Mouse (Mus musculus): Measurements from ENCODE around the gene Nelfb. TPM values are rescaled to one million over a fixed set of nuclear protein-coding genes. Genes with fewer than 3 reads are reported as not detected.

Gene Nelfb
- total RNA-seq, 2 experiments from 2014 or later: 40.8 to 45.8 TPM

DNA sequence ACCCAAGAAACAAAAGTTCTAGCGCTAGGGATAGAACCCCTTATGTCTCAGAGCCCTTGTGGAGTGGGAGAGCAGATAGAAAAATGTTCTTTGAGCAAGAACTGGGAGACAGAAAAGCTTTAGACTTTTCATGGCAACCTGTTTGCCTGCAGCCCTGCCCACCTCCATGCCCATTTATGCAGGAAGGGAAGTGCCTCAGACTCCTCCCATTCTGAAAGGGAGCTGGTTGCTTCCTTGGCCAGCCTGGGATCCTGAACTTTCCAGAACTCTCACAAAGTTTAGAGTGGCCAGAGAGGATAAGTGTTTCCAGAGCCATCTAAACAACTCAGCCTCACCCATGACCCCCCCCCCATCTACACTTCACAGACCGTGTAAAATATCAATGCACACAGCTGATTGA is 14.1 kb downstream of the Nelfb start:
- peak in 1 of 2 experiments; percentile 48 for DNase-seq

DNA sequence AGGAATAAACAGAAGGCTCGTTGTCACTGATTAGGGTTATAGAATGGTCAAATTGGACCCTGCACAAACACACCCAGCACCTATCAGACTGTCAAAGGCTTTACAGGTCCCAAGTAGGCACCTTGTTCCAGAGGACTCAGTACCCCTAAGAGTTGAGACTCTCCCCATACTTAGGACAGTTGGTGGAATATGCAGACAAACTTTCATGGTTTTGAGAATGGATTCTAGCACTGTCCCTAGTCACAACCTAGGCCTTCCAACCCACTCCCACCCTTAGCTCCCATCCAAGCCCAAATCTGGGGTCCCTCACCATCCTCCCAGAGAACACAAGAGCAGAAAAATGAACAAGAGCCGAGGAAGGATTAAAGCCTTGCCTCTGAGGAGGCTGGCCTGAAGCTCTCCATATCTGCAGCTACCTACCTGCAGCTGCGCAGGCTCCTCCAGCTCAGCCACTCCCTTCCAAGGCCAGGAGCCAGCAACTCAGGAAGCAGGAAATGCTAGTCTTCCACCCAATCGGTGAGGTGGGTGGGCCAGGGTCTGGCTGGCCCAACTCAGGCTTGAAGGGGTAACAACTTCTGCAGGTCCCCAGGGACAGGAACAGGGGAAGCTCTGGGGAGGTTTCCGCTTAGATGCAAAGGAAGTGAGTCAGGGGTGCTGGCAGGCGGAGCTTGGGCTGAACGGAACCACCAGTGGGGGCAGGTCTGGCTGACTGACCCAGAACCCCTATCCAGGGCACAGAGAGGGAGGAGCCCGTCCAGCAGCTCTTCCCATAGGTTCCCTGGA is 14.9 kb downstream of the Nelfb start, which contains the start of gene Tor4a:
TSS of gene Tor4a (minus strand) at position 715 of the 783 bp plus-strand sequence.
- peak; percentile 87 to 97 for DNase-seq

DNA sequence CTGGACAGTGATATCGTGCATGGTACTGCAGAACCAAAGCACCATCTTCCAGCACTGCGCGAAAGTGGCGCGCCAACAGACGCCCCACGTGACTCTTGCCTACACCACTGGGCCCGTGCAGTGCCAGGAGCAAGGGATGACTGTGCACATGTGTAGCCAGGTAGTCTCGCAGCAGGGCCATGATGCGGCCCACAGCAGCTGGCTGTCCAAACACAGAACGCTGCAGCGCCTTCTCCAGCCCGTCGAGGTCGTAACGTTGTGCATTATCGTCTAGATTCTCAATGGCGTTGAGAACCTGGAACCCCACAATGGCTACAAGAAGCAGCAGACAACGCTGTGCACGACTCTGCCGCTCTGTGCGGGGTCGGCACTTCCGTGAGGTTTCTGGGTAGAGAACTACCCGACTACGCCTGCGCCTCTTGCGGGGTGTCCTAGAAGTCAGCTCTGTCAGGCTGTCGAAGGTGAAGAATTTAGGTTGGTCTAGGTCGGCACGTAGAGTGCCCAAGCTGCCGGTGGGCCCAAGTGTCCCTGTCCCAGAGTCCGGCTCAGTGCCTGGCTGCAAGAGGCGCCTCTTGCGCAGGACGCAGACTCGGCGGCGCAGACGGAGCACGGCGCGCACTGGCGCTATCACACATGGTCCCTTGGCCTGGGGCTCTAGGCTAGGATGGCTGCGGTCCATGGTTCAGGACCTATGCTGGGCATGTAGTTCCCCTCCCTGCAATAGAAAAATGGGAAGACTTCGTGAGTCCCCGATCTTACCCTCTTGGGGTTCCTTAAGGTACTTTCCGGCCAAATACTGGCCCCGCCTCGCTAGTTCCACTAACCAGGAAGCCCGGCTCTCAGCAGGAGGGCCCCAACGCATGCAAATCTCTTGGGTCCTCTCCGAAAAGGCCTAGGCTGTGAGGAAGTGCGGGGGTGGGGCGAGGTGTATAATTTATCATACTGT is 15.8 kb downstream of the Nelfb start:
- peak; percentile 81 to 91 for DNase-seq

DNA sequence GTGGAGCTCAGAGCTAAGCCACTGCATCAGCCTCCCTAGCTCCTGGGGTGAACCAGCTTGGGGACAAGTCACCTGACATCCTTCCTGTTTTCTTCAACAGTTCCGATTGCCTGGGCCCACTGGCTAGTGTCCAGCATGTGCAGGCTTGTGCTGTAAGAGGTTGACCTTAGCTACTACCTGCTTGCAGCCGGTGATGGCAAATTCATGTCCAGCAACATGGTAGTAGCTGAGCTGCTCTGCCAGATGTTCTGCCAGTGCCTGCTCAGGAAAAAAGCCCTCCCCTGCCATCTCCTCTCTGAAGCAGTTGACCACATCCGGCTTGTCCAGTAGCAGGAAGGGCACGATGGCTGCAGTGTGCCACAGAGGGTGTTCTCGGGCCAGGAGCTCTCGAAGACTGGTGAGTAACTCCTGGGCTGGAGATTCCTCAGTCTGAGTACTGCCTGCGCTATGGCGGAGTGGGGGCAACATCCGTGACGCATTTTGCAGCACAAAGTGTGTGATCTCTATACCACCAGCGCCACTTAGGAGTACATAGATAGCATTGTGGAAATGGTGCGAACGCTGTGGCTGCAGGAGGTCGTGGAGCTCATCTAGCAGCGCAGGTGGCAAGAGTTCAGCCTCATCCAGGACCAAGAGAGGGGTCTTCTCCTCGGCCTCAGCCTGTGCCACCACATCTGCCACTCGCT is 16.7 kb downstream of the Nelfb start:
- peak; percentile 44 to 49 for DNase-seq

DNA sequence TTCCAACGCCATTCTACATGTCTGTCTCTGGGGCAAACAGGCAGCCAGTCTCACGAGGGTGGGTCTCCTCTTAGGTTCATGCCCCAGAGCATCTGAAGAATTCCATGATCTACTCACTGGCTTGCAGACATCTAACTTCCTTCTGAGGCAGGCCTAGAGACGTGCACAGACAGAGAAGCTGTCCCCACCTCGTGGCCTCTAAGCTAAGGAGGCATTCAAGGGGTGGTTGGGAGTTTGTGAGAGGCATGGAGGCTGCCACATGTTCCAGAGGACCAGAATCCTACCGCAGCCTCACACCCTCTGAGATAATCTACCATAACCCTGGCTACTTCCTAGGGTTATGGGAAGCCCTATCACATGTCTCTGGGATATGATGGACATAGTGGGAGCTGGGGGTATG is 17.3 kb downstream of the Nelfb start:
- no peak for DNase-seq

DNA sequence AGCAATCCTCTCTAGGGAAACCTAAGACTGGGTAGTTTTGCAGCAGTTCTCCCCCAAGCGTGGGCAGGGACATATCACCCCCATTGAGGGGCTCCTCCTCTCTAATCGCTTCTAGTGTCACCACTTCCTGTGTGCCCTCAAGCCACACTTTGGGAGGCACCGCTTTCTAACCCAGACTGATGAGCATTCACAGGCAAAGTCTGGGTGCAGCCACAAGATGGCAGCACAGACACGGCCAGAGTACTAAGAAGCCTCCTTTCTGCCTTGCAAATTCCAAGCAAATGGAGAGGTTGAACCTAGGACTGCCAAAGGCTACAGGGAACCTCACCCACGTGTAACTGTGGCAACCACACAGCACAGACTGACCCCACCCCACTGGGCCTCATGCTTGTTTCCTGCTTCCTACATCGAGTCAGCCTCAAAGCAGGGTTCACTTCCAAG is 17.9 kb downstream of the Nelfb start:
- DNase-seq: peak; percentile 88 to 90

DNA sequence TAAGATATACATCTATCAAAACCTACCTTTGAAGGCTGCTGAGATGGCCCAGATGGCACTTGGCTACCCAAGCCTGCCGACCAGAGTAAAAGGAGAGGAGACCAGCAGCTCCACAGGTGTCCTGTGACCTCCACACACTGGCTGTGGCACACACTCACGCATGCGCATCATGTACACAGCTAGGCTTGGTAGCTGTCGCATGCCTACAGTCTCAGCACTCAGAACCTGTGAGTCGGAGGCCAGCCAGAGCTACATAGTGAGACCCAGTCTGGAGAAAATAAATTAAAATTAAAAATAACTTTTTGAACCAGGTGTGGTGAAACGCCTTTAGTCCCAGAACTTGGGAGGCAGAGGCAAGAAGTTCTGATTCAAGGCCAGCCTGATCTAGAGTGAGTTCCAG is 23.4 kb downstream of the Nelfb start:
- DNase-seq: no peak

DNA sequence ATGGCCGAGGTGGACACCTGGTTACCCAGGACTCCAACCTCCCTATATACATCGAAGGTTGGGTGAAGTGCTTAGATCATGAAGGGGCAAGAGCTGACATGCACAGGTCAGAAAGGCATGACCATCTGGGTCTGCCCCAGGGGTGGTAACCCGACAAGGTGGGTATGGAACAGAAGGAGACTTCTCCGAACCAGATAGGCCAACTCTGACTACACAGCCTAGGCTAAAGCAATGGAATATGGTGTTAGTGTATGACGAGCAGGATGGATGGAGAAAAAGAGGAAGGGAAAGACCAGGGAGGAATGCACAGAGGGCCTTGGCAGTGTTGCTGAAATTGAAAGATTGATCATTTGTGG is 24.7 kb downstream of the Nelfb start:
- DNase-seq: no peak

DNA sequence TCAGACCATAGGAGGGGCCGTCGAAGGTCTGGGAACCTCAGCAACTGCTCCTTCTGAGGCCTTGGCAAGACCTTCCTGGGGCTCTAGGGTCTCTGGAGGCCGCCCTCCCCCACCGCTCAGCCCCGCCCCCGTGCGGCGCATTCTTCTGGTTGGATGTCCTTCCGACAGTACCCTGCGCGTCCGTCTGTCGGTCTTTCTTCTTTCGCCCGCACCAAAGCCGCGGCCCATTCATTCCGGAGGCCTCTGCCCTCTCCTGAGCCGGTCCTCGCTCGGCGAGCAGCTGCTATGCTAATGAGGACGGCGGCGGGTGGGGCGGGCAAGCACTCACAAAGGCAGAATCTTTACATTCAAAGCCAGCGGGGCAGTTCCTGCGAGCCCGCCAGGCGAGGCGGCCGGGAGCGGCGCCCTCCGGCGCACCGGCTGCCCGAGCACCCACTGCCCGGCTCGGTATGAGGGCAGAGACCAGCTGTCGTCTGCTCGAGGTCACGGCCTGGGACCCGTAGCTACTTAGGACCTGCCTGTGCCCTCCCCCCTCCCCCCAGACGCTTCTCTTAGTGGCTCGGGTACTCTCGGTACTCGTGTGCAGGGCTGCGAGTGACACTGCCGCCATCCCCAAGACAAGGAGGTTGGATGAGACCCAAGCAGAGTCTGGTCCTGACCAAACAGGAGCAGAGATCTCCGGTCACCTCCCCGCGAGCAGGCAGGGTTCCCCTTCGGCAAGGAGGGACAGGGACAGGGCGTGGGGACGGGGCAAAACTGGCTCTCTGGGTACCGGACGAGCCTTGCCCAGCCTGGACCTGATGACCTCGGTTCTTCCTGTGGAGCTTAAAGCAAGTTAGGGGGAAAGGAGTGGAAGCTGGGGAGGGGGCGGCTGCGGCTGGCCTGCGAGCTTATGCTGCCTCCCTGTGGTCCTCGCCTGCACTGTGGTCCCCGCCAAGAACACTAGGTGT is 25.4 kb downstream of the Nelfb start:
- peak; percentile 48 to 61 for DNase-seq

DNA sequence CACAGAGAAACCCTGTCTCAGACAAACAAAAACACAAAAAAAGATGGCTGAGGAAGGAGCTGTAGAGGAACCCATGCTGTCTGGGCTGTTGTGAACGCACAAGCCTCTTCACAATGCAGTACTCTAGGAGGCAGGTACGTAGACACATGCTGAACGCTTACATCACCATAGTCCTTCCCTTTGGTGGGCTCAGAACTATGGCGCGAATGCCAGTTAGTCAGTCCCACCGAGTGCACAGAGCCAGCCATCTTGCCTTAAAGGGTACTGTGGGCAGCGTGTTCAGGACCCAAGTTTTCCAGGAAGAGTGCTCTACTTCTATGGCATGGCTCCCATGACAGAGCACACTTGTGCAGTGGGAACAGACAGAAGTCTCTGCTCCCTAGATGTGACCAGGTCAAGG is 26.8 kb downstream of the Nelfb start:
- DNase-seq: no peak

DNA sequence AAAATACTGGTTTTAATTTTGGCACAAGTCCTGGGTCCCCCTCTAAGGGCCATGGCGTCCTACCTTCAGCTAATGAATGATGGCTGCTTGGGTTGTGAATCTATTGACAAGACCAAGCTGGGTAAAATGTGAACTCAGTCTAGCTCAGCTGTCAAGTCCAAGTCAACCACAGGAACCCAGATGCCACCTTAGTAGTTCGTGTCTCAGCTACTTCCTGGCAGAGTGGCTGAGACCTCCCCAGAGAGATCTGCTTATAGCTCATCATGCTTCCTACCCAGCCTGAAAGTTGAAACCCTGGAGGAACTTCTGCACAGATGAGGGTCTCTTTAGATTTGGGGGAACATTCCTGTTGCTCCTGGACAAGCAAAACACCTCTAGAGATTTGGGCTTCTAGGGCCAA is 28.0 kb downstream of the Nelfb start:
- no peak for DNase-seq

DNA sequence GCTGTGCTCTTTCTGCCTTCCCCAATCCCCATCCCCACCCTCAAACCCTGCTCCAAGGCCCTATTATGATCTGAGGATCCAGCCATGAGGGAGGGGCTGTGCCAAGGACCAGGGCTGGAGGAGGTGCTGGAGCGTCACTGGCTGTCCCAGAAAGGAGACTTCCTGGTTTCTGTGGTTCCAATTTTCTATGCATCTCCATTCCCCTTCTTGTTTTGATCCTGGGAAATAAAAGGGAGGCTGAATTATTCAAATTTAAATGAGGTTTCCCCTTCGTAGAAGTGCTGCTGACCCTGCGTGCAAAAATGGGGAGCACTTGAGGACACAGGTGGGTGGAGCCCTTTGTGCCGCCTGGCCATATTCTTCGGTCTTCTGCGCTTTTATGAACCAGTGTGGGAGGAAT is 28.6 kb downstream of the Nelfb start:
- DNase-seq: no peak

DNA sequence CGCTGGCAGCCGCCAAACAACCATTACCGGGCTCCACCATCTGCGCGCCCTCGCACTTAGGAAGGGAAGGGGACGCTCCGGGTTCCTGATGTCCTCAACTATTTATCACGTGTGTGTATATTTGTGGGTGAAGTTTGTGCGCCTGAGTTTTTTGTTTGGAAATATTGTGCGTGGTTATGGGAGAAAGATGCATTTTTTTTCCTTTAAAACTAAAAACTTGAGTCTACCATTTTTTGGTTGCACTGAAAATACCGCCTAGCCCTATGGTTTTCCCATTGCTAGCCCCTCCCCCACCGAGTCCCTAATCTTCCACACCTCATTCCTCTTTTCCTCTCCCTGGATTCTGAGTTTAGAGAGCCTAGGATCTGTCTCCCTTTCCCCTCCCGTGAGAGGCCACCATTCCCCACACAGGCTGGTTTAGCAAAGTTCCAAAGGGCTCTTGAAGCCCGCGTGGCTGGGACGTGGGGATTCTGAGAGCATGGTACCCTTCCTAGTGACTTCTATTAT is 29.3 kb downstream of the Nelfb start:
- no peak for DNase-seq

DNA sequence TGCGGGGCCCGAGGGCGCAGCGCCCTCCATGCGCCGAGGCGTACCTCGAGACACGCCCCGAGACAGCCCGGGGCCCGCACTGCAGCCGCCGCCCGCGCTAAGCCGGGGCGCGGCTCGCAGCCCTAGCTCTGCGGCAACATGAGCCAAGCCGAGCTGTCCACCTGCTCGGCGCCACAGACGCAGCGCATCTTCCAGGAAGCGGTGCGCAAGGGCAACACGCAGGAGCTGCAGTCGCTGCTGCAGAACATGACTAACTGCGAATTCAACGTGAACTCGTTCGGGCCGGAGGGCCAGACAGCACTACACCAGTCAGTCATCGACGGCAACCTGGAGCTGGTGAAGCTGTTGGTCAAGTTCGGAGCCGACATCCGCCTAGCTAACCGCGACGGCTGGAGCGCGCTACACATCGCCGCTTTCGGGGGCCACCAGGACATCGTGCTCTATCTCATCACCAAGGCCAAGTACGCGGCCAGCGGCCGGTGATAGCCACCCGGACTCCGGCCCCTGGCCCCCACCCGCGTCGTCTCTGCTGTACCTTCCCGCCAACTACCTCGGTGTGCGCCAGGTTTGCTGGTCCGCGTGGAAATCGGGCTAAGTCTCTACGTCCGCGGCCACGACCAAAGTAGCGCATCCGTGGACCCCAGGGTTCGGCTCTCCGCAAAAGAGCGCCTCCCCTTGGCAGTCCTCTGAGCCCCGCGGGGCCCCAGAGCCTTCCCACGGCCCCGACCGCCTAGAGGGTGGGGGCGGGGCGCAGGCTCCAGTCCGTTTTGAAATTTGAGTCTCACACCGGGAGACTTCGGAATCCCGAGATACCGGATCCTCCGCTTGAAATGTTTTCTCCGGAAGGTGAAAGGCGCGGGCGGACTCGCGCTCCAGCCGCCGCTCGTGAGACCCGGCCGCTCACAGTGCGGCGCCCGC is 30.1 kb downstream of the Nelfb start:
- peak in 1 of 2 experiments; percentile 56 for DNase-seq

DNA sequence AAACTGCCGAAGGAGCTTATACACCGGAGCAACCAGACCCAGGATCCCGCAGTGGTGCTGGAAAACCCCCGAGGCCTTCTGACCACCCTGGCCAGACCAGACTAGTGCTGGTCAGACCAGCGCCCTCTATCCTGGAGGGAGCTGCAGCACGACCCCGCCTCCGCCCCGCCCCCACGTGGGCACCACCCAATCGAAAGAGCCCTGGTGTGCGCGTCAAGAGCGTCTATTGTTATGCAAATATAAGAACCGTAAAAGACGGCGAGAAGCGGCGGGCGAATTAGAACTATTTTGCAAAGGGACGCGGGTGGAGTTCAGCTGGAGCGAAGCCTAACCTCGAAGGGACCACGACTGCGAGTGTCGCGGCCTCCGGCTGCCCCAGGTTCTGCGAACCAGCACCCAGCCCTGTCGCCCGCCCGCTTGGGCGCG is 30.8 kb downstream of the Nelfb start, which contains the start of gene Nrarp:
TSS of gene Nrarp (plus strand) at position 281 of the 426 bp plus-strand sequence.
- DNase-seq: peak; percentile 93 to 95

DNA sequence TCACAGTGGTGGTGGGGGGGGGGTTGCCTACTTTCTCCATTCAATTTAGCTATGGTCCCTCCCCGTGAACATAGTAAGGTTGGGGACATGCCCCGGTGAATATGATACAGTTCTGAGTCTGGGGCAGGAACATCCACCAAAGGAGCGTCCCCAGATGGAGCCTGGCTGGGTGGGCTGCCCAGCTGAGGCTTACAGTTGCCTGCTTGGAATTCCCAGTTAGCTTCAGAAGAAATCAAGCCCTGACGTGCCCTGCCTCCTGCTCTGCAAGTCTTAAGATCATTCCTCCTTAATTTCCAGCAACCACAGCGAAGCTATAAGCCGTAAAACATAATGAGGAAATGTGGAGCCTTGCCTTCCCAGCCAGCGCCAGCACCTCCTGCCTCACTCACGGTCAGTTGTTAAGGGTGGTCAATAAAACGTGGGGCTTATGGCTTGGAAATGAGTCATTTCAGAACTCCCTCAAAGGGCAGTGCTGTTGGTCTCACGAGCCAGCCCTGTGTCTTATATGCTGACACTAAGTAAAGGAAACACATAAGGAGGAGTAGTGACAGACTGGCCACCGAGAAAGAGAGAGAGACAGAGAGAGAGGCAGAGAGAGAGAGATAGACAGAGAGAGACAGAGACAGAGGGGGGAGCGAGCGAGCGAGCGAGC is 31.6 kb downstream of the Nelfb start:
- no peak for DNase-seq

DNA sequence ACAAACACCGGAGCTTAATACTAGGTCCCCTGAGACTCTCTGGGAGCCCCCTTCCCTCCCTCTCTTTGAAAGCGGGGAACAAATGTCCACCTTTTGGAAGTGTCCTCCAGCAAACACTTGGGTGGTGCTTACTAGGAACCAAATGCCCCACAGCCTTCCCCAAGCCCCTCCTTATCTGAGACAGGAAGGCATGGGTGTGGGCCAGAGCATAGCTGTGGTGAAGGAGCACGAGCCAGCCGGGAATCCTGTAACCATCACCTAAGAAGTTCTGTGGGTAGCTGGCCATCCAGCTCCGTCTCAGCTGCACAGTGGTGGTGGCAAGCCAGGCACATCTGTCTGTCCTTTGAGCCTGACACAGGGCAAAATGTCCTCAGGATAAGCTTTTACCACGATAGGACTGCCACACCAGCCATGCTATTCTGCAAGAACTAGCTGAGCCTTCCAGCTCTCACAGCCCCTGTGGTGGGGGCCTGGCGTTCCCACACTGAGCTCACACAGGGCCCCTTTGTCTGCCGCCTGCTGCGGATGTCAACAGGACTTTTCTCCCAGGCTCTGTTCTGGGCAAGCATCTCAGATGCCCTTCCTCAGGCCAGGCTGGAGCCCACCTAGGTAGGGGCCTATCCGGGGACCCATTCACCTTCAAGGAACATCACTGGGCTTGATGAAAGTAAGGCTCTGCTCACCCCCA is 32.9 kb downstream of the Nelfb start:
- DNase-seq: peak in 1 of 2 experiments; percentile 54

DNA sequence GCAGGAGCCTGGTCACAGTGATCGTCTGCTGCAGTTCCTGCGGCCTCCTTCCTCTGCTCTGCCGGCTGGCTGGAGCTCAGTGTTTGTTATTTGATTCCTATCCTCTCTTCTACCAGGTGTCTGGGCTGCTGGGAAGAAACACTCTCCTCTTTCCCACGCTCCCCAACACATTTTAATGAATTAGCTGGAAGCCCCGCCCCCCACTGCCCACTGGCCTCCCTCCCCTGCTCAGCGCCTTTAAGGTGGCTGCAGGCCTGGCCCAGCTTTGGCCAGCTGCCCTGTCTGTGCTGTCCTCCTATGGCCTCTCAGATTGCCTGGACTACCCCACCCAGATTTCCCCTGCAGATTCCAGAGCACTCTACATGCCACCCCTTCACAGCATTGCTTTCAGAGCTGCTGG is 33.6 kb downstream of the Nelfb start:
- peak in 1 of 2 experiments; percentile 74 for DNase-seq

DNA sequence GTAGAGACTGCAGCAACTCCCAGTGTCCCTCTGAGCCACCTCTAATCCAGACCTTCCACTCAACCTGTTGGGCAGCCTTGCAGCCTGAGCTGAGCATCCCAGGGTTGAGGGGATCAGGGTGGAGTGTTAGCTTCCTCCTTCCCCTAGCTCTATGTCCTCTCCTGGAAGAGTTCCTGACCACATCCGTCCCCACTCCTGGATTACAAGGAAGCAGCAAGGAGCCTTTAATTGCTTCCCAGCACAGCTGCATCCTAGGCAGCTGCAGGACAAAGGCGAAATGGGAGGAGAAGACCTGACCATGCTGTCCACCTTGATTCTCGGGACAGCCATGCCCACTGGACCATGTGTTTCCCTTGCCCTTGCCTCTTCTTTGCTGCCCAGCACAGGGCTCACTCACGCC is 34.2 kb downstream of the Nelfb start:
- DNase-seq: peak in 1 of 2 experiments; percentile 54

Measured in heart, adult 18-20 months (tissue).